Mouse (Mus musculus) heart, embryonic 16.5 days (tissue): ENCODE results near the gene Kif1b. TPM values are rescaled to one million over a fixed set of nuclear protein-coding genes. Genes with fewer than 3 reads are reported as not detected.

Experiments used
- ATAC-seq: fragments of 200-750 bp; cut with Nextera tagmentation; replicated peaks from 2 replicates; pipeline ENCODE4 v1.8.0; 2017; ENCODE audit warnings: moderate number of reproducible peaks; ENCODE audit not compliant: insufficient read depth, low FRiP score; ENCODE audit errors: extremely low read depth
- H3K27ac ChIP-seq: fragments of 300-500 bp; sonication (generic); 2 replicates; pipeline ENCODE4 v1.5.1; 2014; ENCODE audit warnings: mild to moderate bottlenecking, low read length, control low read depth, moderate library complexity
- H3K27me3 ChIP-seq: fragments of 300-500 bp; sonication (generic); 2 replicates; pipeline ENCODE4 v1.6.1; 2014; ENCODE audit warnings: low read length, mixed read lengths; ENCODE audit not compliant: control insufficient read depth, insufficient read depth
- H3K36me3 ChIP-seq: fragments of 300-500 bp; sonication (generic); 2 replicates; pipeline ENCODE4 v1.6.1; 2014; ENCODE audit not compliant: control insufficient read depth, insufficient read depth
- H3K4me1 ChIP-seq: fragments of 300-500 bp; sonication (generic); 2 replicates; pipeline ENCODE4 v1.6.1; 2014; ENCODE audit warnings: low read length, mixed read lengths; ENCODE audit not compliant: control insufficient read depth, insufficient read depth
- H3K4me2 ChIP-seq: fragments of 300-500 bp; sonication (generic); 2 replicates; pipeline ENCODE4 v1.6.1; 2014; ENCODE audit warnings: low read depth, mild to moderate bottlenecking, control low read depth, low read length
- H3K4me3 ChIP-seq: fragments of 300-500 bp; sonication (generic); 2 replicates; pipeline ENCODE4 v1.5.1; 2014; ENCODE audit warnings: mild to moderate bottlenecking, control low read depth, low read length
- H3K9ac ChIP-seq: fragments of 300-500 bp; sonication (generic); 2 replicates; pipeline ENCODE4 v1.6.1; 2014; ENCODE audit warnings: low read length, control low read depth
- H3K9me3 ChIP-seq: fragments of 300-500 bp; sonication (generic); replicated peaks from 2 replicates; pipeline ENCODE4 v1.6.1; 2016; ENCODE audit warnings: low read length; ENCODE audit not compliant: control insufficient read depth
- WGBS: fragments of 180-500 bp; shearing (Covaris S2); extraction: QIAGEN DNeasy Blood & Tissue Kit; methylation state at CpG from one replicate; pipeline ENCODE4 v1.1.7; 2014; 5-methylcytosine and 5-hydroxymethylcytosine counted together
- polyA plus RNA-seq: library from polyadenylated mRNA; unstranded; fragments of >200 nt; fragmentation: Nextera tagmentation; extraction: Ambion mirVana; gene quantifications from 2 replicates; pipeline ENCODE4 v1.2.1, GENCODE M21; 2015

The Kif1b gene
- polyA plus RNA-seq, 1 experiment from 2014 or later: 39.8 TPM

- no peak overlapping the region for H3K9ac ChIP-seq
- no peak overlapping the region for H3K27ac ChIP-seq
- H3K4me1 ChIP-seq: no peaks in the 10 kb centered on the region
- no peaks in the 10 kb centered on the region for H3K27me3 ChIP-seq
- 0 out of 2 replicates have a peak, but pooled peaks cover 2% of the 10 kb centered on the region for H3K9me3 ChIP-seq
- no peak for ATAC-seq
- H3K4me2 ChIP-seq: no peak overlapping the region
- no peak overlapping the region for H3K4me3 ChIP-seq
- WGBS: 86% methylated on average over 4 of the region's 4 CpGs
- H3K36me3 ChIP-seq: peaks cover 31% of the 10 kb centered on the region
These were observed 38.5 kb downstream of the Kif1b start for GRCm38 (mm10) chr4:149269026-149269425.

DNA sequence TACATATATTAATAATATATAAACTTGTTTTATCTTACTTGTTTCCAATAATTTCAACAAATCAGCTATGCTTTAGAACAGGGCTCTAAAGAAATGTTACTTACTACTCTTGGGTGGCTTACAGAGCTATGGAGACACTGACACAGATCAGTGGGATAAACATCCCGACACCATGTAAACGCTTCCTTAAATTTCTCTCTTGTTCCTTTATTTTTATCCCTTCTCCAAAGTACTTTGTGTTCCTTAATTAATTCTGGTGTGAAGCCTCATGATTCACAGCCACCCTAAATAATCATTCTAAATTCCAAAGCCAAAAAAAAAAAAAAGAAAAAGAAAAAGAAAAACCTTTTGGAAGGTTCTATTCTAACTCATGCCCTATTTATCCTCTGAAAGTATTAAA lies 42.6 kb downstream of the Kif1b start:
- Histone ChIP-seq H3K36me3 (peaks cover 20% of the 10 kb centered on the region), H3K9me3 (no peaks in the 10 kb centered on the region), H3K27me3 (no peaks in the 10 kb centered on the region), H3K9ac (no peak overlapping the region), H3K4me1 (no peaks in the 10 kb centered on the region), H3K4me2 (no peak overlapping the region), H3K27ac (no peak overlapping the region), H3K4me3 (no peak overlapping the region)
- 95% methylated on average over 2 of the region's 2 CpGs for WGBS
- no peak for ATAC-seq

GRCm38 (mm10) chr4:149263218-149263617 lies 44.3 kb downstream of the Kif1b start:
- ATAC-seq: no peak
- 87% methylated on average over 9 of the region's 9 CpGs for WGBS
- H3K27me3 ChIP-seq: no peaks in the 10 kb centered on the region
- H3K4me1 ChIP-seq: no peaks in the 10 kb centered on the region
- H3K36me3 ChIP-seq: peaks cover 18% of the 10 kb centered on the region
- no peak overlapping the region for H3K4me3 ChIP-seq
- no peak overlapping the region for H3K4me2 ChIP-seq
- H3K9me3 ChIP-seq: no peaks in the 10 kb centered on the region
- no peak overlapping the region for H3K9ac ChIP-seq
- no peak overlapping the region for H3K27ac ChIP-seq

DNA sequence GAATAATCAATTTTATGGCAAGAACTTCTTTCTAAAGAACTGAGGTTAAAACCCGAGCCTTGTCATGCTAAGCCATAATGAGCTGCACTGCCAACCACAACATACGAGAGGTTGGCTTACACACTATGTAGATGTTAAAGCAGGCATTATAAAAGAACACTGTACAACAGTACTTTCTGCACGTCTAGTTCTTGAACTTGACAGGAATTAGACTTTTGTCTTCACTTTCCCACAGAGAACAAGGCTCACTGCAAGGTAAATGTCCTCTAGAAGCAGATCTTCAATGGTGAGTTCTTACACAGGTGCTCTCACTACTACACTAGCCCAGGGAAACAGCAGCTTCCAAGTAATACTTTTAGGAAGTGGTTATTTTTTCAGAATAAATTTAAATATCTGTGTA lies 46.0 kb downstream of the Kif1b start:
- ATAC-seq: no peak
- 62% methylated on average over 3 of the region's 3 CpGs for WGBS
- H3K9me3 ChIP-seq: no peaks in the 10 kb centered on the region

GRCm38 (mm10) chr4:149260911-149261310 lies 46.6 kb downstream of the Kif1b start:
- H3K9me3 ChIP-seq: no peaks in the 10 kb centered on the region
- H3K27me3 ChIP-seq: no peaks in the 10 kb centered on the region
- H3K36me3 ChIP-seq: peaks cover 23% of the 10 kb centered on the region
- H3K4me1 ChIP-seq: peaks cover under 1% of the 10 kb centered on the region; the same call in 1 of the 2 replicates
- no peak overlapping the region for H3K9ac ChIP-seq
- H3K4me3 ChIP-seq: no peak overlapping the region
- H3K27ac ChIP-seq: no peak overlapping the region
- 82% methylated on average over 3 of the region's 3 CpGs for WGBS
- H3K4me2 ChIP-seq: no peak overlapping the region
- ATAC-seq: no peak

More for the DNA sequence above, 46.0 kb downstream of the Kif1b start:
- Histone ChIP-seq H3K9ac (no peak overlapping the region), H3K27me3 (no peaks in the 10 kb centered on the region), H3K36me3 (peaks cover 25% of the 10 kb centered on the region), H3K27ac (no peak overlapping the region), H3K4me3 (no peak overlapping the region), H3K4me1 (no peaks in the 10 kb centered on the region), H3K4me2 (no peak overlapping the region)

GRCm38 (mm10) chr4:149259391-149260094 lies 48.0 kb downstream of the Kif1b start:
- Histone ChIP-seq H3K9me3 (no peaks in the 10 kb centered on the region), H3K4me1 (peaks cover 12% of the 10 kb centered on the region), H3K27me3 (no peaks in the 10 kb centered on the region), H3K4me2 (no peak overlapping the region), H3K27ac (no peak overlapping the region), H3K9ac (no peak overlapping the region), H3K36me3 (peaks cover 21% of the 10 kb centered on the region; the same call in 1 of the 2 replicates), H3K4me3 (no peak overlapping the region)
- ATAC-seq: no peak
- WGBS: 81% methylated on average over 9 of the region's 9 CpGs

DNA sequence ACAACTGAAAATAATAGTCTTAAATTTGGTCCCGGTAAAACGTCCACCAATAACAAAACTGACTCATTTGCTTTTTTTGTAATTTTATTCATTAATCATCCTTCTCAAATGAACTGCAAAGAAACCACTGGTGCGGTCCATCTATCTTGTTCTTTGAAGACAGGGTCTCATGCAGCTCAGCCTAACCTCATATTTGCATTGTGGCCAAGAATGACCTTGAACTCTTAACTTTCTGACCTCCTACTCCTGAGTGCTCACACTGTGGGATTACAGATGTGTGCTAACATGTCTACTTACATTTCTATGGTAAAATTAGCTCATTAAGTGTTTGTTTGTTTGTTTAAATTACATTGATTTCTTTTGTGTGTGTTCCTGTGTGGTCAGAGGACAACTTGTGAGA lies 48.6 kb downstream of the Kif1b start:
- Histone ChIP-seq H3K27me3 (no peaks in the 10 kb centered on the region), H3K9me3 (no peaks in the 10 kb centered on the region), H3K9ac (no peak overlapping the region), H3K36me3 (peaks cover 21% of the 10 kb centered on the region; the same call in 1 of the 2 replicates), H3K27ac (no peak overlapping the region), H3K4me3 (no peak overlapping the region), H3K4me1 (peaks cover 12% of the 10 kb centered on the region), H3K4me2 (no peak overlapping the region)
- WGBS: 86% methylated on average over 3 of the region's 3 CpGs
- no peak for ATAC-seq

GRCm38 (mm10) chr4:149256511-149257300 lies 50.8 kb downstream of the Kif1b start:
- Histone ChIP-seq H3K36me3 (peaks cover 23% of the 10 kb centered on the region), H3K27ac (no peak overlapping the region; the same call in 1 of the 2 replicates), H3K4me2 (no peak overlapping the region), H3K27me3 (no peaks in the 10 kb centered on the region), H3K9me3 (no peaks in the 10 kb centered on the region), H3K4me1 (peaks cover 12% of the 10 kb centered on the region), H3K9ac (no peak overlapping the region), H3K4me3 (no peak overlapping the region)
- WGBS: 92% methylated on average over 15 of the region's 15 CpGs
- no peak for ATAC-seq
